In genomic region chr10:80985241-80985969, GRCm38 (mm10) we compare ENCODE assay signal across 8 mouse cellular contexts. TPM values are rescaled to one million over a fixed set of nuclear protein-coding genes. Genes with fewer than 3 reads are reported as not detected.
DNase-seq lines count a peak whose midpoint lies in the region; ATAC-seq and TF ChIP-seq lines count a peak whose summit lies in the region.

No protein-coding gene starts in this region.

- no peak for TF ChIP-seq CTCF in ES-Bruce4 (IDR thresholded peaks at IDR 0.05; ENCODE audit: low read depth, low read length)

- peak overlapping the region; percentile 56 for H3K4me2 ChIP-seq in embryonic facial prominence, embryonic 15.5 days (replicated peaks)
- H3K4me2 ChIP-seq in hindbrain, embryonic 13.5 days, result peak overlapping the region; percentile 43
- peak overlapping the region; percentile 63 for H3K4me2 ChIP-seq in liver, embryonic 12.5 days

- WGBS in embryonic facial prominence, embryonic 15.5 days, result 7% methylated on average over 37 of the region's 37 CpGs
- 11% methylated on average over 37 of the region's 37 CpGs for WGBS in hindbrain, embryonic 13.5 days
- 13% methylated on average over 37 of the region's 37 CpGs for WGBS in liver, embryonic 12.5 days (ENCODE audit: insufficient replicate concordance)

- no peak overlapping the region for H3K27ac ChIP-seq in ES-Bruce4 (ENCODE audit: insufficient read depth, low read length)
- H3K27ac ChIP-seq in embryonic facial prominence, embryonic 15.5 days (replicated peaks), result no peak overlapping the region
- no peak overlapping the region for H3K27ac ChIP-seq in hindbrain, embryonic 13.5 days
- no peak overlapping the region for H3K27ac ChIP-seq in liver, embryonic 12.5 days

- ATAC-seq in embryonic facial prominence, embryonic 15.5 days (ENCODE audit: insufficient number of reproducible peaks, low FRiP score, low TSS enrichment, low read depth), result no peak
- ATAC-seq in hindbrain, embryonic 13.5 days (ENCODE audit: low FRiP score), result no peak
- no peak for ATAC-seq in liver, embryonic 12.5 days

- no peaks in the 10 kb centered on the region for H3K36me3 ChIP-seq in ES-Bruce4 (ENCODE audit: control insufficient read depth, insufficient read depth, low read length, poor library complexity, severe bottlenecking)
- no peaks in the 10 kb centered on the region for H3K36me3 ChIP-seq in embryonic facial prominence, embryonic 15.5 days
- H3K36me3 ChIP-seq in hindbrain, embryonic 13.5 days, result no peaks in the 10 kb centered on the region
- H3K36me3 ChIP-seq in liver, embryonic 12.5 days, result no peaks in the 10 kb centered on the region

- peak overlapping the region; percentile 39 for H3K4me3 ChIP-seq in ES-Bruce4 (ENCODE audit: low read depth, low read length)
- H3K4me3 ChIP-seq in embryonic facial prominence, embryonic 15.5 days (replicated peaks), result peak overlapping the region; percentile 29
- peak overlapping the region; percentile 23 for H3K4me3 ChIP-seq in hindbrain, embryonic 13.5 days
- H3K4me3 ChIP-seq in liver, embryonic 12.5 days, result peak overlapping the region; percentile 35

- no peak for TF ChIP-seq POLR2A in ES-Bruce4 (IDR thresholded peaks at IDR 0.05; ENCODE audit: insufficient read depth, low read length)

- H3K9me3 ChIP-seq in ES-Bruce4 (replicated peaks; ENCODE audit: control insufficient read depth, insufficient read depth, low read length, poor library complexity, severe bottlenecking), result no peaks in the 10 kb centered on the region
- H3K9me3 ChIP-seq in embryonic facial prominence, embryonic 15.5 days (replicated peaks), result no peaks in the 10 kb centered on the region
- no peaks in the 10 kb centered on the region for H3K9me3 ChIP-seq in hindbrain, embryonic 13.5 days
- no peaks in the 10 kb centered on the region for H3K9me3 ChIP-seq in liver, embryonic 12.5 days (replicated peaks)

- intact Hi-C loops in left cerebral cortex, postnatal 25 days (cut with DNase I), result no loop called here

- no peak for TF ChIP-seq EP300 in ES-Bruce4 (IDR thresholded peaks at IDR 0.05; ENCODE audit: insufficient read depth, low read depth, low read length)

- H3K4me1 ChIP-seq in ES-Bruce4 (ENCODE audit: control insufficient read depth, insufficient read depth, low read length), result no peaks in the 10 kb centered on the region
- peaks cover 16% of the 10 kb centered on the region for H3K4me1 ChIP-seq in embryonic facial prominence, embryonic 15.5 days
- H3K4me1 ChIP-seq in hindbrain, embryonic 13.5 days (replicated peaks), result peaks cover 13% of the 10 kb centered on the region
- peaks cover 18% of the 10 kb centered on the region for H3K4me1 ChIP-seq in liver, embryonic 12.5 days

- peak; percentile 63 for DNase-seq in cerebellum, adult 11-12 months
- no peak for DNase-seq in cerebellum, adult 9-10 months
- DNase-seq in natural killer cell, adult 2 months (ENCODE audit: low spot score in 2 of 2), result peak; percentile 40 to 47
- no peak for DNase-seq in left cerebral cortex, postnatal 25 days (ENCODE audit: low spot score in 2 of 2)

- H3K27me3 ChIP-seq in ES-Bruce4 (ENCODE audit: control insufficient read depth, insufficient read depth, low read length, poor library complexity, severe bottlenecking), result no peaks in the 10 kb centered on the region
- H3K27me3 ChIP-seq in embryonic facial prominence, embryonic 15.5 days, result peaks cover 34% of the 10 kb centered on the region
- H3K27me3 ChIP-seq in hindbrain, embryonic 13.5 days, result peaks cover 68% of the 10 kb centered on the region
- peaks cover 76% of the 10 kb centered on the region for H3K27me3 ChIP-seq in liver, embryonic 12.5 days (replicated peaks)

- peak overlapping the region; percentile 31; the same call in 1 of the 2 replicates for H3K9ac ChIP-seq in ES-Bruce4 (ENCODE audit: low read depth, poor library complexity, severe bottlenecking)
- no peak overlapping the region for H3K9ac ChIP-seq in embryonic facial prominence, embryonic 15.5 days
- peak overlapping the region; percentile 60 for H3K9ac ChIP-seq in hindbrain, embryonic 13.5 days
- 0 out of 2 replicates have a peak overlapping the region, but pooled peaks have one; percentile 6 for H3K9ac ChIP-seq in liver, embryonic 12.5 days

RNA-seq across cellular contexts. Expression of gene Gng7, which starts 29.3 kb away (rescaled TPM):
- polyA plus RNA-seq in ES-Bruce4 (2011; ENCODE audit: insufficient read depth, insufficient read length, low read depth, missing spikeins), result 4.1 TPM in 2 replicates
- polyA plus RNA-seq in embryonic facial prominence, embryonic 15.5 days (2015; fragmentation: Nextera tagmentation; extraction: Ambion mirVana), result 11.2 and 12.3 TPM in 2 replicates
- 13.4 and 13.5 TPM in 2 replicates for polyA plus RNA-seq in hindbrain, embryonic 13.5 days (2015; fragmentation: Nextera tagmentation; extraction: Ambion mirVana)
- polyA plus RNA-seq in liver, embryonic 12.5 days (2016; fragmentation: Nextera tagmentation; extraction: Ambion mirVana), result 0.80 and 0.81 TPM in 2 replicates
- total RNA-seq in left cerebral cortex, postnatal 25 days (2021), result 100 to 1,000 TPM in 1 of 2 experiments, 10 to 100 TPM in 1; 83.8 to 196 TPM

RNA-seq across cellular contexts. Expression of gene Diras1, which starts 40.1 kb away (rescaled TPM):
- 0.27 and 0.90 TPM in 2 replicates for polyA plus RNA-seq in ES-Bruce4 (2011; ENCODE audit: insufficient read depth, insufficient read length, low read depth, missing spikeins)
- 1.4 and 1.9 TPM in 2 replicates for polyA plus RNA-seq in embryonic facial prominence, embryonic 15.5 days (2015; fragmentation: Nextera tagmentation; extraction: Ambion mirVana)
- polyA plus RNA-seq in hindbrain, embryonic 13.5 days (2015; fragmentation: Nextera tagmentation; extraction: Ambion mirVana), result 37.5 and 40.2 TPM in 2 replicates
- not detected in 2 replicates for polyA plus RNA-seq in liver, embryonic 12.5 days (2016; fragmentation: Nextera tagmentation; extraction: Ambion mirVana)
- total RNA-seq in left cerebral cortex, postnatal 25 days (2021), result 100 to 1,000 TPM; 108 to 110 TPM

RNA-seq across cellular contexts. Expression of gene Slc39a3, which starts 51.8 kb away (rescaled TPM):
- 2.8 and 4.5 TPM in 2 replicates for polyA plus RNA-seq in ES-Bruce4 (2011; ENCODE audit: insufficient read depth, insufficient read length, low read depth, missing spikeins)
- 21.7 and 22.7 TPM in 2 replicates for polyA plus RNA-seq in embryonic facial prominence, embryonic 15.5 days (2015; fragmentation: Nextera tagmentation; extraction: Ambion mirVana)
- polyA plus RNA-seq in hindbrain, embryonic 13.5 days (2015; fragmentation: Nextera tagmentation; extraction: Ambion mirVana), result 42.3 and 44.0 TPM in 2 replicates
- polyA plus RNA-seq in liver, embryonic 12.5 days (2016; fragmentation: Nextera tagmentation; extraction: Ambion mirVana), result 7.1 and 7.9 TPM in 2 replicates
- total RNA-seq in left cerebral cortex, postnatal 25 days (2021), result 10 to 100 TPM; 67.2 to 69.3 TPM

RNA-seq across cellular contexts. Expression of gene Gadd45b, which starts 55.5 kb away (rescaled TPM):
- polyA plus RNA-seq in ES-Bruce4 (2011; ENCODE audit: insufficient read depth, insufficient read length, low read depth, missing spikeins), result 80.7 and 86.3 TPM in 2 replicates
- polyA plus RNA-seq in embryonic facial prominence, embryonic 15.5 days (2015; fragmentation: Nextera tagmentation; extraction: Ambion mirVana), result 43.7 and 46.6 TPM in 2 replicates
- 8.0 and 8.1 TPM in 2 replicates for polyA plus RNA-seq in hindbrain, embryonic 13.5 days (2015; fragmentation: Nextera tagmentation; extraction: Ambion mirVana)
- polyA plus RNA-seq in liver, embryonic 12.5 days (2016; fragmentation: Nextera tagmentation; extraction: Ambion mirVana), result 1.6 and 2.0 TPM in 2 replicates
- total RNA-seq in left cerebral cortex, postnatal 25 days (2021), result 10 to 100 TPM; 16.4 to 19.0 TPM

Comparison
In these comparisons a context has a peak if more than half of its experiments do, and no peak if none do; other contexts are left out.
1. DNase-seq: peak in cerebellum, adult 11-12 months (single experiment) and natural killer cell, adult 2 months (2 of 2); none in cerebellum, adult 9-10 months (single experiment) and left cerebral cortex, postnatal 25 days (0 of 2).
2. RNA of gene Diras1, which starts 40.1 kb away (polyA plus RNA-seq): 37.5 to 40.2 TPM in hindbrain, embryonic 13.5 days; 1.4 to 1.9 TPM in embryonic facial prominence, embryonic 15.5 days, 0.27 to 0.90 TPM in ES-Bruce4 and not detected in liver, embryonic 12.5 days; every median in the first group is over 10 times any median in the second.
3. Peak in every context shown above with its lines, with median percentiles within 50 percentile points of each other: H3K4me3 ChIP-seq and H3K4me2 ChIP-seq.